Mouse (Mus musculus): ENCODE results near the gene Itpr1.

The Itpr1 gene

DNA sequence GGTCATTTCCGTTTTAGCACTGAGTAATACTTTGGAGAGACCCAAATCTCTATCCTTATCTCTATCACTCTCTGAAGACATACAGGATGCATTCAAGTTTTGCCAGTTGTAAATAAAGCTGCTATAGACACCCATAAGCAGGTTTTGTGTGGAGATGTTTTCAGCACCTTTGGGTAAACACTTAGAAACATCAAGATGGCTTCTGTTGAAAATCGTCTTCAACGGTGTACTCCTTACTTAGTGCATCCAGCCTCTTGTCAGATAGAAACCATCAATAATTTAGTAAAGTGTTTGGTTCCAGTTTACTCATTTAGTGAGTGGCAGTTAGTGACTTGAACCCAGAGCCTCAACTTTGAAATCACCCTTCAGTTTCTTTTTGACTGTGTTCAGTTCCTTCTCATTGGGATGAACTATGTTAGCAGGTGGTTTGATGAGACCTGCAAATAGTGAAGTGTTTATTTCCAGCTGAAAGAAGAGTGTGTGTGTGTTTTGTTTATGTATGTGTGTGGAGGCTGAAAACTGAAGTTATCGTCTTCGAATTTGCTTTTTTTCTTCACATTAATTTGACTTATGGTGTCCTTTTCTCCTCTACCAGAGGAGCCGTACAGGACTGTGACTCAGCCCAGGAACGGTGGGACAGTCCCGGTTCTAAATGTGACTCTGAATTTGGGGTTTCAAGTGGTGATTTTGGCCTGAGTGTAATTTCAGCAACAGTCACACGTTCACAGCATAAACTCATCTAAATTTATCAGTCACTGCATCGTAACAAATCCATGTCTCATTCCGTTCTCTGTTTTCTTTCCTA is 66.1 kb downstream of the Itpr1 start:
- no peak for DNase-seq

DNA sequence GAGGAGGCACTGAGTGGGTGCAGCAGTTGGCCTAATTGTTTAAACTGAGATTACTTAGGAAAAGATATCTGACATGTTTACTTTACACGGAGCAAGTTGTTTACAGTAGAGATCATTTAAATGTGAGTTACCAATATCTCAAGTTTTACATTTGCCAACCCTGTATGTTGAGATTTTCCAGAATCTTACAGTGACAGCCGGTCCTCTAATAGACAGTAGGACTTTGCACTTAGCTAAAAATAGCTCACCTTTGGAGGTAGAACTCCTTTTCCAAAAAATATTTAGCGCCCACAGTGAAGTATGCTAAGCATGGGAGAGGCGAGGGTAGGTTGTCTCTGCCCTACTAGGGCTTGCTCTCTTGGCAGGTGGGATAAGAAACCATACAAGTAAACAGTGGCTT is 69.2 kb downstream of the Itpr1 start:
- no peak for DNase-seq

DNA sequence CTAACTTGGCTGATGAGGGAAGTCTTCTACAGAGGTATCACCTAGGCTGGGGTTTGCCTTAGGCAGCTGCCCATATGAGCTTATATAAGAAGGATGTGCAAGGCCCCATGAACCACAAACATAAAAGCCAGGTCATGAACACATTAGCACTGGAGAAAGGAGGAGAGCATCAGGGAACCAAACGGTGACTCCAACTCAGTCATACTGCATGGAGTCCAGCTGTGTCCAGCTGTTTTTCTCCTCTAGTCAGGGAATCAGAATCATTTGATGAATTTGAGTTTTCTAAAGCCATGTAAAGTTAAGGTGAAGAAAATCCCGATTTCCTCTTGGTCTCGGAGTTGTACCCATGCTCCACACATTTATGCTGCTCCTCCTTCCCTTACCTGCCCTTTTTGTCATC is 69.7 kb downstream of the Itpr1 start:
- DNase-seq: peak in 1 of 2 experiments; percentile 42

DNA sequence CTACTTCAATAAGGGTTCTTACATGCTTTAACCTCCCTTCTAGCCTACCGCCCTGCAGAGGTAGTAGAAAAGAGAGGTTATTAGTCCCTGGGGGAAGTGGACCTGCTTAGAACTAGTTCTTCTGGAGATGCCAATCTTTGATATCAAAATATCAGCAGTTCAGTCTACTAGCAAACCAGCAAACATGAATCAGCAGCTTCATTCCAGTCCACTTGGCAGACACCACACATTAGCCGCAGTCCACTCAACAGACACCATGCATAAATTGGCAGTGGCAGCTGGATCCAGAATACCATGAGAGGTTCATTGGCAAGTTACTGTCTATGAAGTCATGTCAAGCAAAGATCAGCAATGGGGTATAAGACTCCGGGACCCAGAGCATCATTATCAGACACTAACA is 71.8 kb downstream of the Itpr1 start:
- DNase-seq: no peak

DNA sequence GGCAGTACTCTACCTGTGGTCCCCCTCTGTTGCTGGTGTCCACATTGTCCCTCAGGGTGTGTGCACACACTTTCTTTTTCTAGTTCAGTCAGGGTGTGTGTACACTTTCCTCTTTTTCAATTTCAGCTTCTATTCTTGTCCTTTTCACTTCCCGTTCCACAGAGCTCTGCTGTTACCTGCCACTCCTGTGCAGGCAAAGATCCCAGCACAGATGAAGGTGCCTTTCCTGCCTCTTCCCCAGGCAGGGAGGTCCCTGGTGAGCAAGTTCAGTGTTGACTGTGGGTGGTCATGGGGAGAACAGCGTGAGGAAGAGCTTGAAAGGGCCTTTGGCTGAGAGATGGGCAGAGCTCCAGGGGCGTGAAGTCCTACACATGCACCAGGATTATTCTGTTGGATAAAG is 76.1 kb downstream of the Itpr1 start:
- no peak for DNase-seq

DNA sequence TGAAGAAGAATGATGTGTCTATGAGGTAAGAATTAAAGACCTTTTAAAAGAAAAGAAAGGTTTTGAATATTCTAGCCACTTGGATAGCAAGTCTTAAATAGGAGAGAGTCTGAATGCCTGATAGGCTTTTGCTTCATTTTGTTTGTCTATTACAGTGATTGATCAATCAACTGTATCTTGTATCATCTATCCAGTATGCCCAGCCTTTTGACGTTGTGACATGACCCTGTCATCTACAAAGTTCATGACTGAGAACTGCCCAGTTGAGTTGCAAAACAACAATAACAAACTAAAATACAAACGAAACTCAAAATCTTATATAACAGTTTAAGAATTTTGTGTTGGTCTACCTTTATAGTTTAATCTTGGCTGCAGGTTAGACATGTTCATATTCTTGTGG is 78.1 kb downstream of the Itpr1 start:
- DNase-seq: no peak

DNA sequence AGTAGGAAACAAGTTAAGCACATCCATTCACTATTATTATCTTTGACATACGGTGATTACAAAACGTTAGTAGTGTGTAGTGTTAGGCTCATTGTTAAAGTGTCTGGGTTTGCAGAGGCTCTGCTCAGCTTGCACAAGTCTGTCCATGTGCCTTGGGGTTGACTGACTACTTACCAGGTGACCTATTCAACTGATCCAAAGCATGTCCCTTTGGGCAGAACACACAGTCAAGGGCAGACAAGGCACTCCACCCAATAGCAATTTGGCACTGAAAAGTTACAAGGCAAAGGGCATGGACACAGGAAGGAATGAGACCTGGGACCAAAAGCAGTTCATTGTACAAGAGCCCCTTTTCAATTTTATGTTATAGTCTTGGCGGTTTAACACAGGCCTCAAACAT is 78.7 kb downstream of the Itpr1 start:
- DNase-seq: no peak

DNA sequence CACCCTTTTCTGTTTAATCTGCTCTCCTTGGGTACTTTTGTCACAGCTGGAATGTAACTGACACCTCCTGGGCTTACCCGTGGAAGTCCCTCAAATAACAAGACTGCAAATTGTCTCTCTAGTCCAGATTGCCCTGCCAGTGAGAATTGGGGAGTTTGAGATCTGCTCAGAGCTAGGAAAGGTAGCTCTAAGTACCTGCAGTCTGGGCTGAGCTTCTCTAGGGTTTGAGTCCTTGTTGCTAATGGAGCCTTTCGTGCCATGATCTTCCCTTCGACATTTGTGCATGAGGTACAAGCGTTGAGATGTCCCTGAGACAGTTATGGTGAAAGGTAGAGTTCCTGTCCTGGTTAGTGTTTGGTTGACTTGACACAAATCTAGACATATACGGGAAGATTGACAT is 89.0 kb downstream of the Itpr1 start:
- no peak for DNase-seq

DNA sequence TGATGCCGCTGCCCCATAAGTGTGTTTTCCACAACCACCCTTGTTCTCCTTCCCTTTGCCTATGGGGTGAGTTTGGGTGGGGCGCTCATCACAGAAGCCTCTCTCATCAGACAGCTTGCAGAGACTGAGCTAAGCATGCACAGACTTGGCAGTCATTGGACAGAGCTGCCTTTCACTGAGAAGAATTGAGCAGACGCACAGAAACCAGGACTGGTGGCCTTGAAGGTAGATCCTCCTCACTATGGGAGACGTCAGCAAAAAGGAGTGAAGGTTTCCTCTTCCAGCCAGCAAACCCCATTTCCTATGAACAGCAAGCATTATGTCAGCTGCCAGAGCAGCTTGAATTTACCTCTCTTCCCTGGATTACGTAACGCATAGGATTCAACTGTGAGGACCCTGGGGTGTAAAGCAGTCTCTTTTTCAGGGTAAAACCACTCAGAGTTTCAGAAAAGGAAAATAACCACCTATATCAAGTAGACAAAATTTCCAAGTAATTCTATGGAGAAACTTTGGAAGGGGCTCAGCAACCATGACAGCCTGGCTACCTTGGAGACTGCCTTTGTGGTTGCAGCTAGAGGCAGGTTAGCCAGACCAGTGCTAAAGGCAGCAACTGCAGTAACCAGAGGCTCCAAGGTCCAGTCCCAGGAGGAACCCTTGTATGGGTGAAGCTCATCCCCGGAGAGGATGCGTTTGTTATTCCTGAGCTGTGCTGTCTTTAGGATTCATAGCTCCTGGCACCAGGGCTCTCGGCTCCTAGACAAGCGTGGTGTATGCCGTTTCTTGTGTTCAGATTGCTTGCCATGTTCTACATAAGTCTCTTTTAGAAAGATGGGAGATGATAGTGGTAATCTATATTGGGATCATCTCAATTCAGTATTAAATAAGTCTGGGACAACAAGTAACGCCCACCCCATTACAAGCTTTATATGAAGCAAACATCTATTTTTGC is 91.0 kb downstream of the Itpr1 start:
- no peak for DNase-seq

DNA sequence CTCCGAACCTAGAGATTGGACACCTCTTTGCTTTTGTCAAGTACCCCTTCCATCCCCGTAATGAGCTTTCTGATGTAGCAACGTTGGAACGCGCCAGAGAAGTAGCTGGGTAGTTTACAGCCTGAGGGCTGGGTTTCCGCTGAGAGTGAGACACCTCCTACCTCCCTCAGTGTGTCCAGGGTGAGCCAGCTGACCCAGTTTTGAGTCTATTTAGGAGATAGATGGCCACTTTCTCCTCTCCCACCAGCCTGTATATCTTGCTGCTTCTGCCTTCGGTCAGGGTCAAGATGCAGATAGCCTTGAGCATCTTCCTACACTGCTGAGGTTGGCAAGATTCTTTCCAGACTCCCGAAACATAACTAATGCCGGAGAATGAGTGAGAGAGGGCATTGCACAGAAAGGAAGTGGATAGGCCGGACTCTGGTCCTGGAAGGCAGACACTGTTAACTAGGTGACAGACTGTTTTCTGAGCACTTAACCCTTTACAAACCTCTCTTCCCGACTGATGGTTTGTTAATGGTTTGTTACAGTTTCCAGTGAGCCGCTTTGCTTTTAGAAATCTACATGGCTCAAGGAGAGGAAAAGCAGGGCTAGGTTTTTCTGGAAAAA is 92.4 kb downstream of the Itpr1 start:
- peak in 1 of 2 experiments; percentile 27 for DNase-seq

DNA sequence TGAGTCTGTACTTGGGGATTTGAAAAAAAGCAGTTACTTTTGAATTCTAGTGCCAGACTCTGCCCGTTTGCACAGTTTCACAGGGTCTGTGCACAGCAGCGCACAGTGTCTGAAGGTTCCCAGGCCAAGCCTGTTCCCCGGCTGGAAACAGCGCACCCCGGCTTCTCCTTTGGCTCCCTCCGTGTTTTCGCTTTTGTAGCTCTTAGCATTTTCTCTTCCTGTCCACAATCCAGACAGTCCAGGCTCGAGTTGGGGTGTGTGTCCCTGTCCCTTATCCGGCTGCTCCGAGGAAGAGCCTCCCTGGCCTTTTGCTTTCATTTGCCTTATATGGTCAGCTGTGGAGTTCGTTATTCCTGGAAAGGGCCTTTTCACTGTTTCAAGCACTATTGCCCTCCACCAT is 93.3 kb downstream of the Itpr1 start:
- DNase-seq: peak; percentile 59 to 75

DNA sequence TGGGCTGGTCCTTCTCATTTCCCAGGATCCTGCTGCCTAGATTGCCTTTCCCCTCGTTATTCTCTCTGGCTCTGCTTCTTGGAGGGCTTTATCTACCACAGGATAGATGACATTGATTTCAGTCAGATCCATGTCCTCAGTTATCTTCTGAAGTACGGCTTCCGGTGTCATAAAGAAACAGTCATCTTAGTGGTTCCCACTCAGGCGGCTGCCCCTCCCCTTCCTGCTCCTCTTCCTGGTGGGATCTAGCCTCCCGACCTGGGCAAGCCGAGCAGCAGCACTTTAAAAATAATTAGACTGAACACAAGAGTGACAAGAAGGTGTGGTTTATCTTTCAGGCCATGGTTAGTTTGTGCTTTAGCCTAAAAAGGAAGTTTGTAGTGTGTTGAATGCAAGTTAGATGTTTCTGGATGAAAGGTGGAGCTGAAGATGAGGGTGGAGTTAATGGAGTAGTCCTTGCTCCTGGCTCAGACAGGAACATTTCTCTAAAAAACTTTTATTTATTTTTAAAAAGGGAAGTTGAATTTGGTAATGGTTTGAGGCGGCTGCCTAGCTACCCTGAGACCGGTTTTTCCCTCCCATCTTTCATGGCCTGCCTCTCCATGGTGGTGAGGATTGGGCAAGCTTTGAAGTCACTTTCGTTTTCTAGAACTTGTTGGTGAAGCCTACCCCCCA is 94.2 kb downstream of the Itpr1 start:
- peak in 1 of 2 experiments; percentile 33 for DNase-seq

DNA sequence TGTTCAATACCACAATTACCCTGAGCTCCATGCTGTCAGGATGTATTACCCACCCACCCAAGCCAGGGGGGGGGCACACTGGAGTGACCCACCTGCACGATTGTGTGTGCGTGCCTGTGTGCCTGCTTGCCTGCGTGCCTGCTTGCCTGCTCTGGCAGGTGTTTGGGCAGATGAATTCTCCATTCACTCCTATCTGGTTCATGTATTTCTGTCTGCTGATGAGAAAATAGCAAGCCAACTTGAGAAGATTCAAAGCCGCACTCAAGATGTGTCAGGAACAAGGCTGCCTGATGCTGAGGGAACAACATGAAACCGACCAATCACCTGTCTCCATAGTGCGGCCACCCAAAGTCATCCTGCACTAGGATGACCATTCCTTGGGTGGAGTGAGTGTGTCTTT is 94.9 kb downstream of the Itpr1 start:
- no peak for DNase-seq

DNA sequence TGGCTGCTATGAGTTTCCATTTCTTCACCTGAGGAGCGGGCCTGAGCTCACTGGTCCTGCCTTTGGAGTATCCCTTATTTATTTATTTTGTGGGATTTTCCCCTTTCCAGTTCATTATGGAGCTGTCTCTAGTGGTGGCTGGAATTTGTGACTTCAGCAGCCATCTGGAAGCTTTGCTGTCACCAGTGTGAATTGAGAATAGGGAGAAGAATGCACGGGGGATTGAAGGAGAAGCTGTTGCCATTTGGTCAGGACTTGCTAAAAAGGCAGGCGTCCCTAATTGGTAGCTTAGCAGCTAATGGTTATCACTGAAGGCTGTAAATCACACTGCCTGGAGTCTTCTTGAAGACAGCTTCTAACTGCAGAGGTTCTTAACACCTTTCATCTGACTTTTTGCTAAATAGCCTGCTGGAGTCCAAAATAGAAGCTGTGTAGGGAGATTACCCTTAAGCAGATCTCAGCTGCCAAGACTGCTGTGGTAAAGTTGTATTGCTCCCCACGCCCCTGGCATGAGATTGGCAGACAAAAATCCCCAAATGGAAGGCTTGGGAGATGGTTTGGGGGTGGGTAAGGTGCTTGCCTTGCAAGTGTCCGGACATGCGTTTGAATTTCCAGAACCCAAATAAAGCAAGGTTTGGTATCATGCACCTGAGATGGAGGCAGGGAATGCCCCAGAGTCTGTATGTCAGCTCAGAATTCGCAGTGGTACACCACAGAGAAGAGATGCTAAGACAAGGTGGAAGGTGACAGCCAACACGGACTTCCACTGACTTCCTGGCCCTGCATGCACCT is 96.7 kb downstream of the Itpr1 start:
- no peak for DNase-seq

DNA sequence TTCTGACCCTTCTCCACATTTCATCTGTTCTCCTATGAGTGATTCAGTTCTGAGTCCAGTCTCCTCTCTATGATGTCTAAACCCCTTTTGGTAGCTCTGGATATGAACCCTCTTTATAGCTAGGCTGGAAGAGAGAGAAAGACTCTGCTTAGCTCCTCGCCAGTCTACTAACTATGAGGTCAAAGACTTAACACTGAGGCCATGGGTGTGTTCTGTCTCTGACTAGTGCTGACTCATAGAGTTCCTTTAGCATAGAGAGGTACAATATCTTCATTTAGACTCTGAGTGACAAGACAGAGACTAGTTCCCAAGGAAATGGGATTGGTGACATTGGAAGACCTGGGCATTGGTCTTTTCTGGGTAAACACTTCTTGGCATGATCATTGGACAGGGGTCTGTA is 100.2 kb downstream of the Itpr1 start:
- DNase-seq: no peak

DNA sequence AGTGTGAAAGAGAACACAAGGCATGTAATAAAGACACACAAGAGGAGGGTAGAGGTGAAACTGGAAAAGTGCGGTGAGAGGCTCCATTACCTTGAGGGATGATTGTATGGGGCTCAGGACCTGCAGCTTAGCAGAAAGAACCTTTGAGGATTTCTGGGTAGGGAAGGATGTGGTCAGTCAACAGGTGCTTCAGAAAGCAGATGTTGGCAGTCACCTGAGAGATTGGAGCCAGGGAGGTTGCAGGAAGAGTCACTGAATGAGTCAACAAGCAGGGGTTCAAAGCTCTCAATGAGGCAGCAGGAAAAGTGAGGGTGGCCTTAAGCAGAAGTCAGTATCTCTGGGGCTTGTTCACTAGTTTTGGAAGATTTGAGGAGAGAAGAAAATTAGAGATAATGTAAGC is 101.1 kb downstream of the Itpr1 start:
- no peak for DNase-seq

DNA sequence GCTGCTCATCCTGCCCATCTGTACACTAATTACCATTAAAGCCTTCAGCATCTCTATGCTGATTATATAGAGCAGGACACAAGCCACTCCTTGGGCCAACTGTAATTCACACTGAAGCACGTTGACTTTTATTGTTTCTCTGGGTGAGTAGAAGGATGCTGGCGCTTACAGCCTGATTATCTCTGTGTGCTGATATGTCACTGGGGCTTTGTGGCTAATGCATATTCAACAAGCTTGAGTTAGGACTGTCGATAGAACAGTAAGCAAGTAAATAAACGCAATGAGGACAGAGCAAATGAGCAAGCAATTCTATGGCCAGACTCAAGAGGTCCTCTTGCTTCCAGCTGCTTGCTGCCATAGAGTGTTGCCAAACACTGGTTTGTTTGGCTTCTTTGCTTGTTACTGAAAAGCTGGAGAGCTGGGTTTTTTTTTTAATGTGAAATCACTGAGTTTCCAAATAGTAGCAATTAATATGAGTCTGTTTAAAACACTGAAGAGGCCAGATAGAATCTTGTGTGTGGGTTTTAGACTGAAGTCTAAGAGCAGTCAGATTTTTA is 103.5 kb downstream of the Itpr1 start:
- DNase-seq: no peak

DNA sequence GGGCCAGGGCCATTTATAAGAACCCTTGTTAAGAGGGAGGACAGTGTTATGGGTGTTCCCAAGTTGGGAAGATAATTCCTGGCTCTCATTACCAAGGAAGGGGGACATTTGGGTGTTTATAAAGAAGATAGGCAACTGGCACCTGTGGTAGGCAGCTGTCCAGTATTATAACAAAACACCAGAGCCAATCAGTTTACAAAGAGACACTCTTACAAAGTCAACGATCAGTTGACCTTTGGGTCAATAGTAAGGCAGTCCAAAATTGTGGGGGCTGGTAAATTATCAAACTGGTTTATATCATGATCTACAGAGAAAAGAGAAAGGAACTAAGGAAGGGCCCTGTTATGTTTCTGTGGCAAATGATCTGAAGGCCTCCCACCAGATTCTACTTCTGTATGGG is 104.1 kb downstream of the Itpr1 start:
- no peak for DNase-seq

DNA sequence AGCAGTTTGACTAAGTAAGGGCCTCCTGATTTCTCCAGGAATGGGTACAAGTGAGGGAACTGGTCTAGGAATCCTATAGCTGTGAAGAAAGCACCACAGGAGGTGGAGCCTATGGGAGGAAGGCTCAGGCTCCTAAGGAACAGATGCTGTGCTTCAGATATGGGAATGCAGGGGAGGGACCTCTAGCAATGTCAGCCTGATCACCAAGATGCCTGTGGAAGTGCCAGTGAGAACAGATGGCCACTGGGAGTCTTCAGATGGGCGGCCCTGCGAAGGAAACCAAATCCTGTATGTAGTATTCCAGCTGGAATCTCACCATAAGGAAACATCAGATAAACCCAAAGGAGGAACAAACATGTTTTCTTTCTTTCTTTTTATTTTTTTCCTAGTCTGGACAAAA is 108.8 kb downstream of the Itpr1 start:
- peak; percentile 24 to 37 for DNase-seq

DNA sequence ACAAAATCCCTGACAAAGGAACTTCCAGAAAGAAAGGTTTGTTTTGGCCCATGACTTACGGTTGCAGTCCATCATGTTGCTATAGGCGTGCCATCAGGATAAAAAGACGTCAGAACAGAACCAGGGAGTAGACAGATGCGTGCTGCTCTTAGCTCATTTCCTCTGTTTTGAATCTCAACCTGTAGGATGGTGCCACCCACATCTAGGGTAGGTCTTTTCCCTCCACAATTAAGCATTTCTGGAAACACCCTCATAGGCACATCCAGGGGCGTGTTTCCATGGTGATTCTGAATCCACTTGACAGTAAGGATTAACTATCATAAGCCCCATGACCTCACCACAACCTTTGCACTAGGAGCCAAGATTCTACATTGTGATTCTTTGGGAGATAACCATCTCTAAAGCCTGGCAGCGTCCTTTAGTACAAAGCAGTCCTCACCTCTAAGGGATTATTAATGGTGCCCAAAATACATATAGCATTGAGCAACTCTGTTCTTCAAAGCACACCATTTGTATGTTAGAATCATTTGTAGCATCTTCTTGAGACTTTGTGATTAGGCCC is 111.6 kb downstream of the Itpr1 start:
- DNase-seq: no peak

DNA sequence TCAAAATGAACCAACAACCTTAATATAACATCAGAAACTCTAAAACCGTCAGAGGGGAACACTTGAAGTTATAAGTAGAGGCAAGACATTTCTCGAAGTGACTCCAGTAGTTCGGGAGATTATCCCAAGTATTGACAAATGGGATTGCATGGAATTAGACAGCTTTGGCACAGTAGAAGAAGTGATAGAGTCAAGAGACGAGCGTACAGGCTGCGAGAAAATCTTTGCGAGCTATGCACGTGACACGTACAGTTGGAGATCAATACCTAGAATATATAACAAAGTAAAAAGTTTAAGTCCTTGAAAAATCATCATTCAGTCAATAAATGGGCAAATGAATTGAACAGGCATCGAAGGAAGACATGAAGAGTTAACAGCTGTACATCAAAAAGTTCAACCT is 112.5 kb downstream of the Itpr1 start:
- DNase-seq: no peak

Measured in kidney, postnatal 4 days (tissue).